Mouse (Mus musculus) limb, embryonic 14.5 days (tissue): ENCODE data around the gene Cradd. TPM values are rescaled to one million over a fixed set of nuclear protein-coding genes. Genes with fewer than 3 reads are reported as not detected.

ENCODE experiments used
- ATAC-seq: fragments of 200-750 bp; cut with Nextera tagmentation; 2 replicates; pipeline ENCODE4 v1.8.0; 2017; ENCODE audit warnings: low read depth, moderate number of reproducible peaks, moderate TSS enrichment; ENCODE audit not compliant: low FRiP score
- DNase-seq: peaks from one replicate; pipeline ENCODE4 v3.0.0-alpha.2; 2015; ENCODE audit warnings: low spot score
- H3K27ac ChIP-seq: fragments of 300-500 bp; sonication (generic); replicated peaks from 2 replicates; pipeline ENCODE4 v1.5.1; 2014; ENCODE audit warnings: low read depth, mild to moderate bottlenecking, low read length, moderate library complexity, mixed read lengths
- H3K27me3 ChIP-seq: fragments of 300-500 bp; sonication (generic); 2 replicates; pipeline ENCODE4 v1.6.1; 2014; ENCODE audit warnings: low read length, mixed read lengths; ENCODE audit not compliant: control insufficient read depth, insufficient read depth
- H3K36me3 ChIP-seq: fragments of 300-500 bp; sonication (generic); 2 replicates; pipeline ENCODE4 v1.6.1; 2014; ENCODE audit warnings: mild to moderate bottlenecking, low read length, moderate library complexity, mixed read lengths; ENCODE audit not compliant: control insufficient read depth, insufficient read depth
- H3K4me1 ChIP-seq: fragments of 300-500 bp; sonication (generic); 2 replicates; pipeline ENCODE4 v1.6.1; 2014; ENCODE audit warnings: antibody characterized with exemption, low read length, mixed read lengths; ENCODE audit not compliant: control insufficient read depth, insufficient read depth
- H3K4me2 ChIP-seq: fragments of 300-500 bp; sonication (generic); replicated peaks from 2 replicates; pipeline ENCODE4 v1.6.1; 2014; ENCODE audit warnings: low read depth, mild to moderate bottlenecking, low read length, moderate library complexity; ENCODE audit not compliant: severe bottlenecking
- H3K4me3 ChIP-seq: fragments of 300-500 bp; sonication (generic); replicated peaks from 2 replicates; pipeline ENCODE4 v1.5.1; 2014; ENCODE audit warnings: low read length
- H3K9ac ChIP-seq: fragments of 300-500 bp; sonication (generic); 2 replicates; pipeline ENCODE4 v1.6.1; 2014; ENCODE audit warnings: mild to moderate bottlenecking, low read depth, low read length, moderate library complexity; ENCODE audit not compliant: severe bottlenecking
- H3K9me3 ChIP-seq: fragments of 300-500 bp; sonication (generic); 2 replicates; pipeline ENCODE4 v1.6.1; 2016; ENCODE audit warnings: low read length; ENCODE audit not compliant: control insufficient read depth
- POLR2A ChIP-seq: fragments of 200-500 bp; IDR thresholded peaks from 2 replicates; pipeline ENCODE4 v1.8.0; 2012; ENCODE audit warnings: inconsistent platforms, mild to moderate bottlenecking, moderate library complexity, borderline replicate concordance; ENCODE audit not compliant: insufficient read depth, insufficient read length; ENCODE audit errors: extremely low read depth
- WGBS: fragments of 180-500 bp; shearing (Covaris S2); extraction: QIAGEN DNeasy Blood & Tissue Kit; methylation state at CpG from one replicate; pipeline ENCODE4 v1.1.7; 2014; 5-methylcytosine and 5-hydroxymethylcytosine counted together
- polyA plus RNA-seq, 2 experiments: library from polyadenylated mRNA; depleted of rRNA in 1 of 2; stranded (reverse) in 1 of 2; unstranded in 1 of 2; fragments of >200 nt; fragmentation: Nextera tagmentation in 1 of 2; extraction: Ambion mirVana in 1 of 2; gene quantifications; 2 replicates each; pipeline versions ENCODE4 v1.2.1 to v1.2.3; 2012 to 2014

Cradd gene
- polyA plus RNA-seq, 2 experiments: 8.1 to 10.4 TPM

DNA sequence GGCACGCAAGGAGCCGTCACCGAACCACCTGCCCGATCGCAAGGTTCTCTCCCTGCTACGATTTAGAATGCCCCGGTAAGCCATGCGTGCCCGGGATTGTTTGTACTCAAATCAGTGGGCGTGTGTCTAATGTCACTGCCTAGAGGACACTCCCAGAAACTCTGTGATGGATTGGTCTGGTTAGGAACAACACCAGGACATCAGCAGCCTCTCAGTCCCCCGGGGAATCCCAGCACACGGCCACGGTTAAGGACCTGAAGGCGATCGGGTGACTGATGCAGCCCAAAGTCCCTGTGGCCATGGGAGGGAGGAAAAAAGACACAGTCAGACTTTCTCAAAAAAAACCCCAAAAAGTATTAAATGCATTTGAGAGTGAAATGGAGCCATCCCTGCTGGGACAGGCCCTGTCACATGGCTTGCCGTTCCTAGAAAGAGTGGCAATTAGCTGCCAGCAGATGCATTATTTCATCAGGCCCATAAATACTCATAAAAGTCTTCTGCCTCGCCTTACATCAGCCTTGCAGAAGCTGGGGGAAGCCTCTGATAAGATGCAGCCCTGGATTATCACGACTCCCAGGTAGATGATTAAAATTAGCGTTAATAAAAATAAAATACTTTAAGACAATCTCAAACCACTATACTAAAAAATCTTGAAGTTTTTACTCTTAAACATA is 8.0 kb downstream of the Cradd start:
- Histone ChIP-seq H3K4me1 (peaks cover 12% of the 10 kb centered on the region), H3K4me3 (no peak overlapping the region), H3K4me2 (no peak overlapping the region), H3K9me3 (no peaks in the 10 kb centered on the region), H3K27me3 (no peaks in the 10 kb centered on the region), H3K9ac (no peak overlapping the region), H3K27ac (no peak overlapping the region), H3K36me3 (no peaks in the 10 kb centered on the region)
- 39% methylated on average over 19 of the region's 19 CpGs for WGBS
- DNase-seq: no peak
- TF ChIP-seq POLR2A: no peak
- no peak for ATAC-seq

DNA sequence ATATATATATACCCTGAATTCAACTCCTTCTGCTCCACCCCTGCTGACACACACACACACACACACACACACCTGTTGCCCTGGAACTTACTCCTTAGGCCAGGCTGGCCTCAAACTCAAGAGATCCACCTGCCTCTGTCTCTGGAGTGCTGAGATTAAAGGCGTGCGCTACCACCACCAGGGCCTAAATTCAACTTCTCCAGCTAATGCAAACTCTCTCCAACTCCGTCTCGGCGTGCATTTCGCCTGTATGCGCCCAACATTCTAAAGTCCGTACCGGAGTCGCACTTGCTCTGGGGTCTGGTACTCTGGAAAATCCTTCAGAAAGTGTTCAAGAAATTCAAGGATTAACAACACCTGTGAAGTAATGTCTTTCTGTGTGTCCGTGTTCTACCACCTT is 8.6 kb downstream of the Cradd start:
- Histone ChIP-seq H3K27me3 (no peaks in the 10 kb centered on the region), H3K36me3 (no peaks in the 10 kb centered on the region), H3K27ac (no peak overlapping the region), H3K4me2 (no peak overlapping the region), H3K4me1 (peaks cover 13% of the 10 kb centered on the region), H3K4me3 (no peak overlapping the region), H3K9ac (no peak overlapping the region), H3K9me3 (no peaks in the 10 kb centered on the region)
- 91% methylated on average over 11 of the region's 11 CpGs for WGBS
- ATAC-seq (no peak), DNase-seq (no peak)
- no peak for TF ChIP-seq POLR2A

DNA sequence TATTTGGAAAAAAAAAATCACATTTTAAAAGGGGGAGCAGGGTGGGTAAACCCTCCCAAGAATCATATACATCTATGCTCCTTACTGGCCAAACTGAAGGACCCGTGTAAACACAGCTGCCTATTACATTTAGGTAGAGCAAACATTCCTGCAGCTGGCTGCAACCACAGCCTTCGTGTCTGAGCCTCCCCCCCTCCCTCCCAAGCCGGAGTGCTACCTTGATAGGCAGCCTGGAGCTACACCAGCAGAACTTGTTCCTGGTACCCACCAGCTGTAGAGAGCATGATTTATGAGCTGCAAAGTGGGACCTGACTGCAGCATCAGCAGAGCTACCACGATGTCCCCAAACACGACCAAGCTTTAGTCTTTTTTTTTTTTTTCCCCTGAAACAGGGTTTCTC is 9.9 kb downstream of the Cradd start:
- Histone ChIP-seq H3K27me3 (no peaks in the 10 kb centered on the region), H3K9me3 (no peaks in the 10 kb centered on the region), H3K27ac (no peak overlapping the region), H3K4me2 (no peak overlapping the region), H3K9ac (no peak overlapping the region), H3K36me3 (no peaks in the 10 kb centered on the region), H3K4me1 (peaks cover 13% of the 10 kb centered on the region), H3K4me3 (no peak overlapping the region)
- no peak for TF ChIP-seq POLR2A
- ATAC-seq (no peak), DNase-seq (peak; percentile 33)
- 8% methylated on average over 5 of the region's 5 CpGs for WGBS

DNA sequence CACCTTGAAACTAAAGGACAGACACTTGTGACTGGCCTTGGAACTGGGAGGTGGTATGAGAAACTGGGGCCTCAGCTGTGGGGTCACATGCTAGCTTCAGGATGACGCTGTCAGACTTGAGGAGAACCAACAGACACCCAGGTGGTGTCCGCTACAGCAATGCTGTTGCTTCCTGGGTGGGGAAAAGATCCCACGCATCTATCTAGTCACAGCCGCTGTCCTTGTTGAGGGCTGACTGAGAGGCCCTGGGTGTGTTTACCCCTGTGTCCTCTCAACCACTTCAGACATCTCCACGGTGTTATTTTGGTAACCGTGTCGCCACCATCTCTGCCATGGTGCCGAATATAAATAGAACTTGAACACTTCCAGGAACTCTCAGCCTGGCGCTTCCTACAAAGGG is 10.4 kb downstream of the Cradd start:
- WGBS: 78% methylated on average over 9 of the region's 9 CpGs
- Histone ChIP-seq H3K4me3 (no peak overlapping the region), H3K36me3 (no peaks in the 10 kb centered on the region), H3K4me2 (no peak overlapping the region), H3K27me3 (no peaks in the 10 kb centered on the region), H3K27ac (no peak overlapping the region), H3K4me1 (peaks cover 13% of the 10 kb centered on the region), H3K9me3 (no peaks in the 10 kb centered on the region), H3K9ac (no peak overlapping the region)
- no peak for ATAC-seq
- TF ChIP-seq POLR2A: no peak
- DNase-seq: no peak

DNA sequence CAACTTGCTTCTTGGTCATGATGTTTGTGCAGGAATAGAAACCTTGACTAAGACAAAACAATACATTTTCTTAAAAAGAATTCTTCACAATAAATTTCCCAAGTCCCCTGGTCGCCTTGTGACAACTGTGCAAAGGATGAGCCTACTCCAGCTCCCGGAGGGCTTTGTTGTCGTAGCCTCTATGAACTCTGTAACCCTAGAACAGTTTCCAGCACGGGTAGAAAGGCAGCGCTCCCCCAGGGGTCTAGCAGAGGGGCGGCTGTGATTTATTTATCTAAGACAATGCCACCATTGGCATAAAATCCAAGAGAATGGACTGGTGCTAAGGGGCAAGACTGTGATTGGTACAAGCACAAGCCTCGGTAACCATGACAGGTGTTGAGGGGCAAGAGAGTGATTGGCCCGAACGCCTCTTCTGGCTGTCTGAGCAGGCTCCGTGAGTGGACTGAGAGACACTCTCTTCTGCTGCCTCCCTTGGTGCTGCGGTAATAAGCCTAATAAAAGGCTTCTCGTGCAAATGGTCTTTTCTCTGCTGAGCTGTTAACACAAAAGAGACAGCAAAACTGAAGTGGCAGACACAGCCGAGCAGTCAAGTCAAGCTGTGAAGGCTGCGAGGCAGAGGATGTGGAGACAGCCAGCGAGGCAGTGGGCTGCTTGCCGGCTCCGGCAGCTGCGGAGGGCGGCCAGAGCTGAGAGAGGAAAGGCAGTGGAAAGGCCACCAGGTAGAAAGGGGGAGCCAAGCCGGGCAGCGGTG is 13.1 kb downstream of the Cradd start:
- TF ChIP-seq POLR2A: no peak
- Histone ChIP-seq H3K36me3 (no peaks in the 10 kb centered on the region), H3K4me2 (no peak overlapping the region), H3K9me3 (no peaks in the 10 kb centered on the region), H3K9ac (no peak overlapping the region), H3K4me3 (no peak overlapping the region), H3K27me3 (0 out of 2 replicates have a peak, but pooled peaks cover 2% of the 10 kb centered on the region), H3K4me1 (peaks cover 10% of the 10 kb centered on the region), H3K27ac (no peak overlapping the region)
- no peak for DNase-seq
- no peak for ATAC-seq
- WGBS: 34% methylated on average over 21 of the region's 21 CpGs
